Mouse (Mus musculus): ENCODE results near the gene Sprr2a1. TPM values are rescaled to one million over a fixed set of nuclear protein-coding genes. Genes with fewer than 3 reads are reported as not detected.
"Not testable (repeated sequence)": the region's sequence is repeated elsewhere in the genome, so short reads cannot be mapped to it uniquely, and the experiment has no call there.

The Sprr2a1 gene
- polyA plus RNA-seq (2014; fragmentation: Nextera tagmentation; extraction: Ambion mirVana), result 0.66 and 0.74 TPM in 2 replicates

GRCm38 (mm10) chr3:92215569-92215968 lies at the start of gene Sprr2a1, which contains the start of gene Sprr2a2:
TSS of gene Sprr2a1 (plus strand) at chr3:92215799.
TSS of gene Sprr2a2 (plus strand) at chr3:92215920.
- not testable (repeated sequence) for H3K36me3 ChIP-seq (ENCODE audit: control insufficient read depth, insufficient read depth, low read length); H3K27ac ChIP-seq (ENCODE audit: low read depth); H3K27me3 ChIP-seq (replicated peaks; ENCODE audit: control insufficient read depth, insufficient read depth, low read length); H3K9ac ChIP-seq (ENCODE audit: low read length); H3K4me3 ChIP-seq (ENCODE audit: low read depth, low read length); H3K4me1 ChIP-seq (replicated peaks; ENCODE audit: control insufficient read depth, insufficient read depth, low read length); DNase-seq (ENCODE audit: low spot score); H3K4me2 ChIP-seq (ENCODE audit: low read length); ATAC-seq (replicated peaks; ENCODE audit: low FRiP score, low TSS enrichment, low read depth); H3K9me3 ChIP-seq (ENCODE audit: control insufficient read depth, low read length)
- WGBS, result no CpG with 5 or more reads among the region's 2 CpGs

DNA sequence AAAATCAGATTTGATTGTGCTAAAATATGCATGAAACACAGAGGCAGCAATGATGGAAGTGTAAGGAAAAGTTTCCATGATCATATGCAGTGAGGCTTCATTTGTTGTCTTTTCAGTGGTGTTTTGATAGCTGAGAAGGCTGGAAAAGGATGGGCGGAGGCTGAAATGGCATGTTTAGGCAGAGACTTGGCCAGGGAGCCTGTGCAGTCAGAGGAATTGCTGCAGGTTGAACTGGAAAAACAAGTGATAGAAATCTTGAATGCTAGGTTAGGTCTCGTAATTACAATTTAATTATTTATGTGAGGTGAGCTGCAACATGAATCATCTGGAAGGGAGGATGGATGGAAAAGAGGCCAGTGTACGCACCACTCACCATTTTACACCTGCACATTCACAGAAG lies 45.8 kb upstream of the Sprr2a1 start:
- DNase-seq (ENCODE audit: low spot score) (no peak), ATAC-seq (replicated peaks; ENCODE audit: low FRiP score, low TSS enrichment, low read depth) (no peak)
- Histone ChIP-seq H3K4me3 (ENCODE audit: low read depth, low read length) (no peak overlapping the region), H3K9ac (ENCODE audit: low read length) (no peak overlapping the region), H3K27ac (ENCODE audit: low read depth) (no peak overlapping the region), H3K9me3 (ENCODE audit: control insufficient read depth, low read length) (no peaks in the 10 kb centered on the region), H3K4me1 (replicated peaks; ENCODE audit: control insufficient read depth, insufficient read depth, low read length) (no peaks in the 10 kb centered on the region), H3K27me3 (replicated peaks; ENCODE audit: control insufficient read depth, insufficient read depth, low read length) (no peaks in the 10 kb centered on the region), H3K36me3 (ENCODE audit: control insufficient read depth, insufficient read depth, low read length) (no peaks in the 10 kb centered on the region), H3K4me2 (ENCODE audit: low read length) (no peak overlapping the region)
- 74% methylated on average over 3 of the region's 3 CpGs for WGBS

GRCm38 (mm10) chr3:92176880-92177279 lies 38.7 kb upstream of the Sprr2a1 start:
- Histone ChIP-seq H3K9ac (ENCODE audit: low read length) (no peak overlapping the region), H3K36me3 (ENCODE audit: control insufficient read depth, insufficient read depth, low read length) (no peaks in the 10 kb centered on the region), H3K27me3 (replicated peaks; ENCODE audit: control insufficient read depth, insufficient read depth, low read length) (no peaks in the 10 kb centered on the region), H3K9me3 (ENCODE audit: control insufficient read depth, low read length) (no peaks in the 10 kb centered on the region), H3K27ac (ENCODE audit: low read depth) (no peak overlapping the region), H3K4me3 (ENCODE audit: low read depth, low read length) (no peak overlapping the region), H3K4me2 (ENCODE audit: low read length) (no peak overlapping the region), H3K4me1 (replicated peaks; ENCODE audit: control insufficient read depth, insufficient read depth, low read length) (no peaks in the 10 kb centered on the region)
- 91% methylated on average over 1 of the region's 1 CpGs for WGBS
- DNase-seq (ENCODE audit: low spot score) (no peak), ATAC-seq (replicated peaks; ENCODE audit: low FRiP score, low TSS enrichment, low read depth) (no peak)

- no peaks in the 10 kb centered on the region for H3K27me3 ChIP-seq (replicated peaks; ENCODE audit: control insufficient read depth, insufficient read depth, low read length)
- no peak overlapping the region for H3K4me2 ChIP-seq (ENCODE audit: low read length)
- H3K9me3 ChIP-seq (ENCODE audit: control insufficient read depth, low read length), result no peaks in the 10 kb centered on the region
- no peak overlapping the region for H3K9ac ChIP-seq (ENCODE audit: low read length)
- no peaks in the 10 kb centered on the region for H3K36me3 ChIP-seq (ENCODE audit: control insufficient read depth, insufficient read depth, low read length)
- ATAC-seq (replicated peaks; ENCODE audit: low FRiP score, low TSS enrichment, low read depth) (no peak), DNase-seq (ENCODE audit: low spot score) (no peak)
- 86% methylated on average over 6 of the region's 6 CpGs for WGBS
- no peak overlapping the region for H3K27ac ChIP-seq (ENCODE audit: low read depth)
- no peaks in the 10 kb centered on the region for H3K4me1 ChIP-seq (replicated peaks; ENCODE audit: control insufficient read depth, insufficient read depth, low read length)
- no peak overlapping the region for H3K4me3 ChIP-seq (ENCODE audit: low read depth, low read length)
These were observed 19.9 kb upstream of the Sprr2a1 start for GRCm38 (mm10) chr3:92195512-92196200.

- not testable (repeated sequence) for H3K36me3 ChIP-seq (ENCODE audit: control insufficient read depth, insufficient read depth, low read length); H3K4me1 ChIP-seq (replicated peaks; ENCODE audit: control insufficient read depth, insufficient read depth, low read length); H3K9ac ChIP-seq (ENCODE audit: low read length); DNase-seq (ENCODE audit: low spot score); H3K27me3 ChIP-seq (replicated peaks; ENCODE audit: control insufficient read depth, insufficient read depth, low read length); H3K9me3 ChIP-seq (ENCODE audit: control insufficient read depth, low read length); H3K27ac ChIP-seq (ENCODE audit: low read depth); H3K4me2 ChIP-seq (ENCODE audit: low read length); H3K4me3 ChIP-seq (ENCODE audit: low read depth, low read length)
- no CpG with 5 or more reads among the region's 16 CpGs for WGBS
- ATAC-seq (replicated peaks; ENCODE audit: low FRiP score, low TSS enrichment, low read depth), result peak; percentile 87
These were observed 4.3 kb upstream of the Sprr2a1 start for GRCm38 (mm10) chr3:92211133-92211925.

- H3K9ac ChIP-seq (ENCODE audit: low read length); H3K27ac ChIP-seq (ENCODE audit: low read depth); DNase-seq (ENCODE audit: low spot score); H3K27me3 ChIP-seq (replicated peaks; ENCODE audit: control insufficient read depth, insufficient read depth, low read length); H3K9me3 ChIP-seq (ENCODE audit: control insufficient read depth, low read length); H3K4me2 ChIP-seq (ENCODE audit: low read length); H3K4me3 ChIP-seq (ENCODE audit: low read depth, low read length); H3K36me3 ChIP-seq (ENCODE audit: control insufficient read depth, insufficient read depth, low read length); H3K4me1 ChIP-seq (replicated peaks; ENCODE audit: control insufficient read depth, insufficient read depth, low read length): not testable (repeated sequence)
- ATAC-seq (replicated peaks; ENCODE audit: low FRiP score, low TSS enrichment, low read depth), result peak; percentile 21; the same call in 1 of the 2 replicates
- no CpG with 5 or more reads among the region's 1 CpGs for WGBS
These were observed 3.5 kb upstream of the Sprr2a1 start for GRCm38 (mm10) chr3:92212059-92212458.

- not testable (repeated sequence) for H3K36me3 ChIP-seq (ENCODE audit: control insufficient read depth, insufficient read depth, low read length); H3K4me2 ChIP-seq (ENCODE audit: low read length); H3K27ac ChIP-seq (ENCODE audit: low read depth); H3K4me1 ChIP-seq (replicated peaks; ENCODE audit: control insufficient read depth, insufficient read depth, low read length); H3K4me3 ChIP-seq (ENCODE audit: low read depth, low read length); DNase-seq (ENCODE audit: low spot score); H3K9ac ChIP-seq (ENCODE audit: low read length); H3K9me3 ChIP-seq (ENCODE audit: control insufficient read depth, low read length); H3K27me3 ChIP-seq (replicated peaks; ENCODE audit: control insufficient read depth, insufficient read depth, low read length); ATAC-seq (replicated peaks; ENCODE audit: low FRiP score, low TSS enrichment, low read depth)
These were observed 1.9 kb upstream of the Sprr2a1 start for GRCm38 (mm10) chr3:92213651-92214050.

GRCm38 (mm10) chr3:92219031-92219430 lies 3.4 kb downstream of the Sprr2a1 start:
- H3K27ac ChIP-seq (ENCODE audit: low read depth); H3K4me3 ChIP-seq (ENCODE audit: low read depth, low read length); H3K4me1 ChIP-seq (replicated peaks; ENCODE audit: control insufficient read depth, insufficient read depth, low read length); DNase-seq (ENCODE audit: low spot score); H3K9ac ChIP-seq (ENCODE audit: low read length); H3K9me3 ChIP-seq (ENCODE audit: control insufficient read depth, low read length); H3K36me3 ChIP-seq (ENCODE audit: control insufficient read depth, insufficient read depth, low read length); H3K4me2 ChIP-seq (ENCODE audit: low read length); H3K27me3 ChIP-seq (replicated peaks; ENCODE audit: control insufficient read depth, insufficient read depth, low read length): not testable (repeated sequence)
- ATAC-seq (replicated peaks; ENCODE audit: low FRiP score, low TSS enrichment, low read depth), result 0 out of 2 replicates have a peak, but pooled peaks have one; percentile 10
- no CpG with 5 or more reads among the region's 8 CpGs for WGBS
